Mouse (Mus musculus) ES-CJ7 (cell line): ENCODE measurements around the gene Actn1.

Experiments used
- DNase-seq: peaks from one replicate; pipeline ENCODE4 v3.0.0; 2011; ENCODE audit warnings: low read depth, low spot score

The Actn1 gene

GRCm38 (mm10) chr12:80190915-80191314 lies 69.3 kb downstream of the Actn1 start:
- no peak for DNase-seq

GRCm38 (mm10) chr12:80184041-80184440 lies 76.1 kb downstream of the Actn1 start:
- DNase-seq = no peak

- no peak for DNase-seq
Measured at GRCm38 (mm10) chr12:80181831-80182230, 78.3 kb downstream of the Actn1 start.

GRCm38 (mm10) chr12:80178035-80178434 lies 82.1 kb downstream of the Actn1 start:
- DNase-seq = no peak

GRCm38 (mm10) chr12:80168736-80169135 lies 91.4 kb downstream of the Actn1 start:
- DNase-seq = peak; percentile 58

- peak; percentile 91 for DNase-seq
Measured at GRCm38 (mm10) chr12:80168178-80168686, 91.9 kb downstream of the Actn1 start.

- no peak for DNase-seq
Measured at GRCm38 (mm10) chr12:80167321-80167720, 92.8 kb downstream of the Actn1 start.

GRCm38 (mm10) chr12:80166651-80167050 lies 93.5 kb downstream of the Actn1 start:
- no peak for DNase-seq

- no peak for DNase-seq
Measured at GRCm38 (mm10) chr12:80164526-80164925, 95.6 kb downstream of the Actn1 start.

GRCm38 (mm10) chr12:80162448-80162847 lies 97.7 kb downstream of the Actn1 start:
- DNase-seq = peak; percentile 48

- peak; percentile 39 for DNase-seq
Measured at GRCm38 (mm10) chr12:80157675-80158074, 102.5 kb downstream of the Actn1 start.

GRCm38 (mm10) chr12:80153687-80154326 lies 106.4 kb downstream of the Actn1 start:
- peak; percentile 82 for DNase-seq

- peak; percentile 60 for DNase-seq
Measured at GRCm38 (mm10) chr12:80153078-80153477, 107.1 kb downstream of the Actn1 start.

GRCm38 (mm10) chr12:80151821-80152220 lies 108.3 kb downstream of the Actn1 start:
- DNase-seq = peak; percentile 83

- DNase-seq = peak; percentile 93
Measured at GRCm38 (mm10) chr12:80150624-80151023, 109.5 kb downstream of the Actn1 start.

GRCm38 (mm10) chr12:80147563-80148214 lies 112.5 kb downstream of the Actn1 start:
- DNase-seq = no peak

GRCm38 (mm10) chr12:80146227-80147223 lies 113.6 kb downstream of the Actn1 start:
- DNase-seq = peak; percentile 83

GRCm38 (mm10) chr12:80145365-80145764 lies 114.8 kb downstream of the Actn1 start:
- DNase-seq = no peak

- no peak for DNase-seq
Measured at GRCm38 (mm10) chr12:80144846-80145245, 115.3 kb downstream of the Actn1 start.

- DNase-seq = peak; percentile 63
Measured at GRCm38 (mm10) chr12:80141470-80141869, 118.7 kb downstream of the Actn1 start.

- DNase-seq = no peak
Measured at GRCm38 (mm10) chr12:80141011-80141410, 119.2 kb downstream of the Actn1 start.

GRCm38 (mm10) chr12:80137744-80138143 lies 122.4 kb downstream of the Actn1 start:
- no peak for DNase-seq
